ENCODE assay signal across 8 mouse cellular contexts in the genomic region with DNA sequence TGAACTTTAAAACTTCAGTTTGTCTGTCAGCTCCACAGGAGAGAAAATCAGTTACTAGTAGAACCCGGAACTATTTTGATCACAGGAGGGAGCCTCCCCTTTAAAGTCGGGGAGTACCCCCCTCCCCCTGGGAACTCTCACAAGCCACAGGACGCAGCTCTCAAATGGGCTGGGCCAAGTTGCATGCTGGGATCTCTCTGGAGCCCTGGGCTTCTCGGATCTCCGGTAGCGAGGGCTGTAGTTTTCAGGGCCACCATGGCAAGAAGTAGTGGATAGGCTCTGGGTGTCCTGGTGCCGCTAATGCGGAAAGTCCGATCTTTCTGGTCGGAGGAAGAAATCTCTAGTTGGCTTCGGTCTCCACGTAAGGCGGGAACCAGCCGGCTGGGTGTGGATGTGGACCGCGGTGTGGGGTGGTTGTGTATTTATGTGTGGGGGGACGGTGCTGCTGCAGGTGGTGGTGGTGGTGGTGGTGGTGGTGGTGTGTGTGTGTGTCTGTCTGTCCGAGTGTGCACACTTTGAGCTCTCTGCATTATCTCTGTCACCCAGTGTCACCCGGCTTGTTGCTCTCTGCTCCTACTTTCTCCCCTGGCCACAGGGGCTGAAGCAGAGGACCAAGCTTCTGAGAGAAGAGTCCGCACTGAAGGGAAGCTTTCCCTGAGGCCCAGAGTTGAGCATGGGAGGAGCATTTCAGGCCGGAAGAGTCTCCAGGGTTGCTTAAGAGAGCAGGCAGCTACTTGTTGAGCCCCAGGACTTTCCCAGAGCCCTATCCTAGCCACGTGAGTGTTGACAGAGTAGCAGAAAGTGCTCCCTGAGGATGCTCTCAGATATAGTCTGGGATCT. TPM values are rescaled to one million over a fixed set of nuclear protein-coding genes. Genes with fewer than 3 reads are reported as not detected.
DNase-seq lines count a peak whose midpoint lies in the region; ATAC-seq and TF ChIP-seq lines count a peak whose summit lies in the region.

No protein-coding gene starts in this region.

- no peaks in the 10 kb centered on the region for H3K9me3 ChIP-seq in G1E (replicated peaks)
- H3K9me3 ChIP-seq in hindbrain, embryonic 11.5 days (ENCODE audit: control insufficient read depth, low read length), result no peaks in the 10 kb centered on the region
- no peaks in the 10 kb centered on the region for H3K9me3 ChIP-seq in lung, postnatal 0 days (ENCODE audit: low read length)

- peak; percentile 90 for DNase-seq in G1E (ENCODE audit: low spot score)
- DNase-seq in c-Kit-positive CD71-positive TER-119-negative erythroid progenitor cells, embryonic 14.5 days (ENCODE audit: low read depth), result peak; percentile 67
- DNase-seq in frontal cortex, postnatal 10 days (ENCODE audit: low spot score in 2 of 2), result peak; percentile 47 to 57
- DNase-seq in hindbrain, embryonic 11.5 days (ENCODE audit: low spot score), result peak; percentile 69
- peak; percentile 56 to 67 for DNase-seq in layer of hippocampus, postnatal 10 days (ENCODE audit: low spot score in 2 of 2)
- peak; percentile 93 for DNase-seq in lung, postnatal 0 days (ENCODE audit: low spot score)
- peak; percentile 55 for DNase-seq in ovary, postnatal 10 days (ENCODE audit: low spot score)
- DNase-seq in thymus, postnatal 0 days (ENCODE audit: low spot score), result peak; percentile 89

- H3K4me2 ChIP-seq in hindbrain, embryonic 11.5 days (replicated peaks; ENCODE audit: low read depth, low read length), result peak overlapping the region; percentile 68
- H3K4me2 ChIP-seq in lung, postnatal 0 days (replicated peaks; ENCODE audit: low read depth, low read length), result peak overlapping the region; percentile 71

- H3K27ac ChIP-seq in hindbrain, embryonic 11.5 days (ENCODE audit: low read depth, low read length), result peak overlapping the region; percentile 51; the same call in 1 of the 2 replicates
- H3K27ac ChIP-seq in lung, postnatal 0 days (ENCODE audit: low read length), result peak overlapping the region; percentile 90

- H3K4me3 ChIP-seq in G1E (ENCODE audit: low read depth, low read length), result peak overlapping the region; percentile 80
- peak overlapping the region; percentile 54 for H3K4me3 ChIP-seq in hindbrain, embryonic 11.5 days (ENCODE audit: low read depth, low read length)
- peak overlapping the region; percentile 59 for H3K4me3 ChIP-seq in lung, postnatal 0 days (ENCODE audit: low read depth, low read length)

- peak overlapping the region; percentile 56 for H3K9ac ChIP-seq in hindbrain, embryonic 11.5 days (ENCODE audit: low read depth, low read length)
- H3K9ac ChIP-seq in lung, postnatal 0 days (replicated peaks; ENCODE audit: low read depth), result peak overlapping the region; percentile 65

- ATAC-seq in G1E (ENCODE audit: extremely low read depth, insufficient number of reproducible peaks, low FRiP score, poor library complexity, severe bottlenecking), result peak; percentile 96
- ATAC-seq in hindbrain, embryonic 11.5 days (ENCODE audit: low FRiP score), result peak; percentile 63; the same call in 1 of the 2 replicates
- peak; percentile 96 for ATAC-seq in lung, postnatal 0 days

- under 1% methylated on average over 20 of the region's 22 CpGs for WGBS in hindbrain, embryonic 11.5 days
- 0% methylated on average over 21 of the region's 22 CpGs for WGBS in lung, postnatal 0 days

- H3K4me1 ChIP-seq in G1E (ENCODE audit: insufficient read depth, low read depth, low read length), result peaks cover 23% of the 10 kb centered on the region
- H3K4me1 ChIP-seq in hindbrain, embryonic 11.5 days (replicated peaks; ENCODE audit: control insufficient read depth, insufficient read depth, low read length), result no peaks in the 10 kb centered on the region
- H3K4me1 ChIP-seq in lung, postnatal 0 days (ENCODE audit: insufficient read depth, low read depth, low read length), result peaks cover 4% of the 10 kb centered on the region

- H3K36me3 ChIP-seq in G1E (replicated peaks), result peaks cover 23% of the 10 kb centered on the region
- H3K36me3 ChIP-seq in hindbrain, embryonic 11.5 days (ENCODE audit: control insufficient read depth, insufficient read depth, low read length), result no peaks in the 10 kb centered on the region
- peaks cover 3% of the 10 kb centered on the region; the same call in 1 of the 2 replicates for H3K36me3 ChIP-seq in lung, postnatal 0 days (ENCODE audit: insufficient read depth, low read length)

- no peak for TF ChIP-seq EP300 in lung, postnatal 0 days (IDR thresholded peaks at IDR 0.05)

- no peaks in the 10 kb centered on the region for H3K27me3 ChIP-seq in G1E (ENCODE audit: insufficient read depth, low read length)
- no peaks in the 10 kb centered on the region for H3K27me3 ChIP-seq in hindbrain, embryonic 11.5 days (ENCODE audit: control insufficient read depth, insufficient read depth, low read length)
- H3K27me3 ChIP-seq in lung, postnatal 0 days (replicated peaks; ENCODE audit: insufficient read depth, low read length), result no peaks in the 10 kb centered on the region

- TF ChIP-seq CTCF in G1E (IDR thresholded peaks at IDR 0.05; ENCODE audit: low read depth, low read length), result no peak
- no peak for TF ChIP-seq CTCF in lung, postnatal 0 days (IDR thresholded peaks at IDR 0.05)

RNA-seq across cellular contexts. Expression of gene Zfp607a, which starts 3.3 kb away (rescaled TPM):
- total RNA-seq in G1E (2014; fragmentation: Nextera tagmentation), result 17.5 and 19.6 TPM in 2 replicates
- 12.2 and 15.5 TPM in 2 replicates for total RNA-seq in G1E (2017)
- 0.22 and 0.29 TPM in 2 replicates for polyA plus RNA-seq in G1E (2012)
- polyA plus RNA-seq in hindbrain, embryonic 11.5 days (2014; fragmentation: Nextera tagmentation; extraction: Ambion mirVana), result 2.2 and 2.6 TPM in 2 replicates
- 1 to 10 TPM; 2.4 to 4.0 TPM for total RNA-seq in layer of hippocampus, postnatal 10 days (2021)
- polyA plus RNA-seq in lung, postnatal 0 days (2015; fragmentation: Nextera tagmentation; extraction: Ambion mirVana), result 2.4 and 2.5 TPM in 2 replicates
- 4.1 and 4.7 TPM in 2 replicates for polyA plus RNA-seq in thymus, postnatal 0 days (2015; fragmentation: Nextera tagmentation; extraction: Ambion mirVana)

RNA-seq across cellular contexts. Expression of gene Zfp59, which starts 22.2 kb away (rescaled TPM):
- 9.6 TPM in 2 replicates for total RNA-seq in G1E (2014; fragmentation: Nextera tagmentation)
- 8.9 and 9.2 TPM in 2 replicates for total RNA-seq in G1E (2017)
- polyA plus RNA-seq in G1E (2012), result 0.15 and 0.33 TPM in 2 replicates
- 12.5 and 12.9 TPM in 2 replicates for polyA plus RNA-seq in hindbrain, embryonic 11.5 days (2014; fragmentation: Nextera tagmentation; extraction: Ambion mirVana)
- total RNA-seq in layer of hippocampus, postnatal 10 days (2021), result 1 to 10 TPM; 4.4 to 4.5 TPM
- polyA plus RNA-seq in lung, postnatal 0 days (2015; fragmentation: Nextera tagmentation; extraction: Ambion mirVana), result 3.8 and 4.5 TPM in 2 replicates
- polyA plus RNA-seq in thymus, postnatal 0 days (2015; fragmentation: Nextera tagmentation; extraction: Ambion mirVana), result 4.3 and 4.7 TPM in 2 replicates

RNA-seq across cellular contexts. Expression of gene Zfp626, which starts 53.6 kb away (rescaled TPM):
- total RNA-seq in G1E (2014; fragmentation: Nextera tagmentation) (6.0 and 8.0 TPM in 2 replicates), G1E (2017) (6.2 and 6.3 TPM in 2 replicates)
- polyA plus RNA-seq in G1E (2012), result 0.13 and 0.14 TPM in 2 replicates
- 2.4 and 2.6 TPM in 2 replicates for polyA plus RNA-seq in hindbrain, embryonic 11.5 days (2014; fragmentation: Nextera tagmentation; extraction: Ambion mirVana)
- 1 to 10 TPM; 6.2 to 7.6 TPM for total RNA-seq in layer of hippocampus, postnatal 10 days (2021)
- 1.7 and 2.0 TPM in 2 replicates for polyA plus RNA-seq in lung, postnatal 0 days (2015; fragmentation: Nextera tagmentation; extraction: Ambion mirVana)
- polyA plus RNA-seq in thymus, postnatal 0 days (2015; fragmentation: Nextera tagmentation; extraction: Ambion mirVana), result 2.3 and 3.1 TPM in 2 replicates

Comparison
In these comparisons a context has a peak if more than half of its experiments do, and no peak if none do; other contexts are left out.
1. Peak in every context shown above with its lines: DNase-seq, ATAC-seq, H3K4me3 ChIP-seq and H3K27ac ChIP-seq.